Mouse (Mus musculus) neural tube, embryonic 12.5 days (tissue): ENCODE results near the gene Omg. TPM values are rescaled to one million over a fixed set of nuclear protein-coding genes. Genes with fewer than 3 reads are reported as not detected.

Experiments used
- polyA plus RNA-seq: library from polyadenylated mRNA; unstranded; fragments of >200 nt; fragmentation: Nextera tagmentation; extraction: Ambion mirVana; gene quantifications from 2 replicates; pipeline ENCODE4 v1.2.1, GENCODE M21; 2016

The Omg gene
- polyA plus RNA-seq, 1 experiment from 2014 or later: 0.61 TPM

Other genes starting within 250 kb of the Omg start
- 512 and 565 TPM in 2 replicates for gene Wsb1, start 249.4 kb downstream of the Omg start, polyA plus RNA-seq
- 0.38 TPM in 1 of 2 replicates, not detected in the other for gene Gm9964, start 207.2 kb downstream of the Omg start, polyA plus RNA-seq
- gene Nf1, start 164.4 kb downstream of the Omg start, polyA plus RNA-seq: 8.2 and 9.0 TPM in 2 replicates
- 0.37 TPM in 1 of 2 replicates, not detected in the other for gene Evi2b, start 19.7 kb upstream of the Omg start, polyA plus RNA-seq
- 0.74 and 1.3 TPM in 2 replicates for gene Evi2, start 26.5 kb upstream of the Omg start, polyA plus RNA-seq
- 3.0 and 4.3 TPM in 2 replicates for gene Evi2a, start 26.5 kb upstream of the Omg start, polyA plus RNA-seq
- gene Rab11fip4, start 87.1 kb upstream of the Omg start, polyA plus RNA-seq: 22.8 and 22.9 TPM in 2 replicates